Mouse (Mus musculus): Measurements from ENCODE around the gene Nek10.
"Not testable (repeated sequence)": the region's sequence is repeated elsewhere in the genome, so short reads cannot be mapped to it uniquely, and the experiment has no call there.

Nek10 gene

DNA sequence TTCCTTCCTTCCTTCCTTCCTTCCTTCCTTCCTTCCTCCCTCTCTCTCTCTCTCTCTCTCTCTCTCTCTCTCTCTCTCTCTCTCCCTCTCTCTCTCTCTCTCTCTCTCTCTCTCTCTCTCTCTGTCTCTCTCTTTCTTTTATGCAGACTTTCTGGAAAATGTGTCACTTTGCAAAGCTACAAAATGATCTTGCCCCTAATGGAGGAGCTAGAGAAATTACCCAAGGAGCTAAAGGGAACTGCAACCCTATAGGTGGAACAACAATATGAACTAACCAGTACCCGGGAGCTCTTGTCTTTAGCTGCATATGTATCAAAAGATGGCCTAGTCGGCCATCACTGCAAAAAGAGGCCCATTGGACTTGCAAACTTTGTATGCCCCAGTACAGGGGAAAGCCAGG lies at the start of gene Nek10:
Gene Nek10, plus strand, starts transcription at position 301 of the 400 bp plus-strand sequence.
- DNase-seq (ENCODE audit: low spot score), result not testable (repeated sequence)

DNA sequence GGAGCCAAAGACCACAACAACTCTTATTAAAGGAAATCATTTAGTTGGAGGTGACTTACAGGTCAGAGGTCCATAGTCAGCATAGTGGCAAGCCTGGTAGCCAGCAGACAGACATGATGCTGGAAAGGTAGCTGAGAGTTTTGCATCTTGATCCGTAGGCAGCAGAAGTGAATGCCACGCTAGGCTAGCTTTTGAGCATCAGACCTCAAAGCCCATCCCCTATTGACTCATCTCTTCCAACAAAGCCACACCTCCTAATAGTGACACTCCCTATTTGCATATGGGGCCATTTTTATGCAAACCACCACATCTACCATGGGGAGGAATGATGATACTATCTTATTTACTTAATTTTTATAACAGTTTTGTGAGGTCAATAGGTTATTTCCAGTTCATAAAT lies 22.0 kb upstream of the Nek10 start:
- no peak for DNase-seq (ENCODE audit: low spot score)

- no peak for DNase-seq (ENCODE audit: low spot score)
Observed at GRCm38 (mm10) chr14:14784223-14784622, 19.0 kb upstream of the Nek10 start.

DNA sequence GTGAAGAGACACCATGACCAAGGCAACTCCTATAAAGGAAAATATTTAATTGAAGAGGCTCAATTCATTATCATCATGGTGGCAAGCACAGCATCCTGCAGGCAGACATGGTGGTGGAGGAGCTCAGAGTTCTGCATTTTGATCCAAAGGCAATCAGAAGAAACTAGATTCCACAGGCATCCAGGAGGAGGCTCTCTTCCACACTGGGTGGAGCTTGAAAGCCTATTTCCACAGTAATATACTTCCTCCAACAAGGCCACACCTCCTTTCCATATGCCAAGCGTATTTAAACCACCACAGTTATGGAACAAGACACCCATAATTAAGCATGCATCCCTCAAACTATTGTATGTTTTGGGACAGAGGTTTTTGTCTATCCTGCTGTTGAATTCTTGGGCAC lies 16.2 kb upstream of the Nek10 start:
- DNase-seq (ENCODE audit: low spot score), result no peak

- DNase-seq (ENCODE audit: low spot score), result no peak
Observed at GRCm38 (mm10) chr14:14789840-14790470, 13.3 kb upstream of the Nek10 start.

DNA sequence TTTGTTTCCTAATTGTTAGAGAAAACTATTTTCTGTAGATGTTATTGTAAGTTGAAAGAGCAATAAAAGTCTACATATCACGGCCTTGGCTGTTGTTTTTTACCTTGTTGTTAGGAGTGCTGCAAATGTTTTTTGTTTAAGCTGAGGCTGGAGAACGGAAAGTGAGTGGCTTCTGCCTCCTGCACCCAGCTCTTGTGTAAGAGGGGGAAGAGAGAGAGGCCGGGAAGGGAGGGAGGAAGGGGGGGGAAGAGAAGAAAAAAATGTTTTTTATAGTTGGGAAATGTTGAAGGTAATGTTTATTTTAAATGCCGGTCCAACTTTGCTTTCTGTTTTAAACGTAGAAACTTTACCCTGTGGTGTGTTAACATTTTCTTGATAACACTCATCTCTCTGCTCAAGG lies 3.4 kb upstream of the Nek10 start:
- no peak for DNase-seq (ENCODE audit: low spot score)

DNA sequence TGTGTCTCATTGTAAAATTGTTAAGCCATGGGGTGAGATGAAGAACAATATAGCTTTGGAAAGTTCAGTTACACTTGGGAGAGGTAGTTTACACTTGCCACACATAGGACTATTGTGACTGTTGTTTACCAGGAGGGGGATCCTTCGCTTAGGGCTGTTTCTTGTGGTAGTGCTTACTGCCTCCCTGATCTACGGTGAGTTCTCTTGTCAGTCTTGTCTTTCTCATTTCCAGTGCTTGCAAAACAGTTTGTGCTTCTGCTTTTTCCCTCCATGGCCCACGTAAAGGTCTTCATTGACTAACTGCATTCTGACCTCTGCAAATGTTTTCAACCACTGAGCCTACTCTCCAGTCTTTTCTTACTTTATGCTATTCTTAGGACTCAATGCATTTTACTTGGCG lies 2.9 kb upstream of the Nek10 start:
- no peak for DNase-seq (ENCODE audit: low spot score)

- no peak for DNase-seq (ENCODE audit: low spot score)
Observed at GRCm38 (mm10) chr14:14800810-14801209, 2.4 kb upstream of the Nek10 start.

DNA sequence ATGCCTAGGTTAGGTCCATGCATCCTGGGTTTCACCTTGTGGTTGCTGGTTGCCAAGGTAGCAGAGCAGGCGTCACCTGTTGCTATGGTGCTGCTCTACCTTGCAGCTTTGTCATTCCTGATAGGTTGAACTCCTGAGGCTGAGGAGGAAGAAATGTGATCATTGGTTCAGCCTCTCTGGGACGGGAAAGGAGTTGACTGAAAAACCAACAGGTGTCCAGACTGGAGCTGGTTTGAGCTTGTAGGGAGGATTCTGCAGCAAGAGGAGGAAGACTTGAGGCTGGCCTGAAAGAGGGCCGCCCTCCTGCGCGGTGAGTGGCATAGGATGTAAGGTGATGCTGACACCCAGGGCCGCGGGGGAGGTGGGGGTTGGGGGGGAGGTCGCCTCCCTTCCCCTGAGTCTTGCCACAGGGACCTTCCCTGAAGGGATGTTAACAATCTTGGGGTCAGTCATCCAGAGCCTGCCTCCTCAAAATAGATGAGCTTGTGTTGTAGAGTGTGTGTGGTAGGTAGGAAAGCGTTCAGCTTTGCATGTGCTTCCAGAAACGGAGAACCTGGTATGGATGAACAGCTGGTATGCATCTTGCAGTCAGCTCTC lies 804 bp downstream of the Nek10 start:
- peak; percentile 11 for DNase-seq (ENCODE audit: low spot score)

GRCm38 (mm10) chr14:14804518-14805212 lies 1.4 kb downstream of the Nek10 start:
- DNase-seq (ENCODE audit: low spot score), result no peak

GRCm38 (mm10) chr14:14832520-14833240 lies 29.5 kb downstream of the Nek10 start:
- DNase-seq (ENCODE audit: low spot score), result peak; percentile 64

- no peak for DNase-seq (ENCODE audit: low spot score)
Observed at GRCm38 (mm10) chr14:14833498-14833897, 30.3 kb downstream of the Nek10 start.

- DNase-seq (ENCODE audit: low spot score), result no peak
Observed at GRCm38 (mm10) chr14:14834266-14834665, 31.1 kb downstream of the Nek10 start.

GRCm38 (mm10) chr14:14837627-14838026 lies 34.4 kb downstream of the Nek10 start:
- DNase-seq (ENCODE audit: low spot score), result no peak

DNA sequence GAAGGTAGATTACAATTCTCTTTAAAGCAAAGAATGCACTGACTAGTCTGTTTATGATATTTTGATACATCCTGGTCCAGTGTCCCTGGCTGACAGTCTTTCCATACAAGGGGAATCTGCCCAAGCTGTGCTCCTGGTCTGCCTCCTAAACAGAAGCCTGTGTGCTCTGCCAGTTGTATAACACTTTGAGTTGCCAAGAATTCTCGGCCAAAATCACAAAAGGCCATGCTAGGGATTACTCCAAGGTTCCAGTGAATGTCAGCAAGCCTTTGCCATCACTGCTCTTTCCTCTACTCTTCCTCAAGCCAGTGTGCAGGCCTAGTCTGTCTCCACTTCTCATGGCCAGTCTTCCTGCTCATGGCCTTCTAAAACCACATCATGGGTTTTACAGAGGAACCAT lies 34.9 kb downstream of the Nek10 start:
- no peak for DNase-seq (ENCODE audit: low spot score)

GRCm38 (mm10) chr14:14842734-14843530 lies 39.7 kb downstream of the Nek10 start:
- no peak for DNase-seq (ENCODE audit: low spot score)

- DNase-seq (ENCODE audit: low spot score), result no peak
Observed at GRCm38 (mm10) chr14:14852838-14853237, 49.6 kb downstream of the Nek10 start.

DNA sequence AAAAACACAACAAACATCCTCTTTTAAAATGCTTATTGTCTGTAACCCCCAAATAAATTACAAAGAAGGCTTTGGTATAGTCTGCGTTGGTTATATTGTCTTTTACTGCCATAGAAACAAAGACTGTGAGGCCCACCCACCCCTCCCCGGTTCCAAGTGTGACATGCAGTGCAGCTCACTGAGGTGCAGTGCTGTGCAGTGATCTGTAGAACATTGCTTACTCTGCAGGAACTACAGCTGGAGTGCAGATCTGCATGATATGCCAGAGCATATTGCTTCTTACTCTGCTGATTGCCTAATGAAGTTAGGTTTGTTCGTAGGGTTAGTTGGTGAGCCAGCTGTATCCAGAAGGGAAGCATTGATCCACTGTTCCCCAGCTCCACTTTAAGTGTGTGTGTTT lies 57.1 kb downstream of the Nek10 start:
- no peak for DNase-seq (ENCODE audit: low spot score)

DNA sequence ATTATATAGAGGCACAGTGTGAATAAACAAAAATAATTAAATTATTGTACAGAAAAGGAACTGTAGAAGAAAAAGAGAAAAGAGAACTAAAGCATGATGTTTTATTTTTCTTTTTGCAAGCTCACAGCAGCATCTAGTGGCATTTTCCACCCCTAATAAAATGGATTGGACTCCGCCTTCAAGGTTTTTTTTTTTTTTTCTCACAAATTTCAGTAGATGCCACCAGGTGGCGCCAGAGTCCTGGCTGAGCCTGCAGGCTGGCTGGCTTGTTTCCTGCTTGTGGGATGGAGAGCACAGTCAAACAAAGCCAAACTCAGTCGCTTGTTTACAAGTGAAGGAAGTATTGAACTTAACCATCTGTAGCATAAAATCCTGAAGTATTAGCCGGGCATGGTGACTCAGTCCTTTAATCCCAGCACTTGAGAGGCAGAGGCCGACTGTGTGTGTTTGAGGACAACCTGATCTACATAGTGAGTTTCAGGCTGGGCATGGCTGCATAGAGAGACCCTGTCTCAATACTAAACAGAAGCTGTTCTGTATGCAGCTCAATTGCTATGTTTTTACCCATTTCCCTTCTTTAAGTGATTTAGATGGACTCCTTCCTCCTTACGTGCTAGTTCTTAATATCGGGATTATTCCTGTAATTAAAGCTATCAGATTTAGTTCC lies 60.6 kb downstream of the Nek10 start:
- peak; percentile 84 for DNase-seq (ENCODE audit: low spot score)

GRCm38 (mm10) chr14:14869239-14869638 lies 66.0 kb downstream of the Nek10 start:
- DNase-seq (ENCODE audit: low spot score), result no peak

GRCm38 (mm10) chr14:14870059-14870458 lies 66.8 kb downstream of the Nek10 start:
- no peak for DNase-seq (ENCODE audit: low spot score)

All from ovary, postnatal 14 days (tissue).